Mouse (Mus musculus): ENCODE results near the gene Ermp1.

Ermp1 gene

DNA sequence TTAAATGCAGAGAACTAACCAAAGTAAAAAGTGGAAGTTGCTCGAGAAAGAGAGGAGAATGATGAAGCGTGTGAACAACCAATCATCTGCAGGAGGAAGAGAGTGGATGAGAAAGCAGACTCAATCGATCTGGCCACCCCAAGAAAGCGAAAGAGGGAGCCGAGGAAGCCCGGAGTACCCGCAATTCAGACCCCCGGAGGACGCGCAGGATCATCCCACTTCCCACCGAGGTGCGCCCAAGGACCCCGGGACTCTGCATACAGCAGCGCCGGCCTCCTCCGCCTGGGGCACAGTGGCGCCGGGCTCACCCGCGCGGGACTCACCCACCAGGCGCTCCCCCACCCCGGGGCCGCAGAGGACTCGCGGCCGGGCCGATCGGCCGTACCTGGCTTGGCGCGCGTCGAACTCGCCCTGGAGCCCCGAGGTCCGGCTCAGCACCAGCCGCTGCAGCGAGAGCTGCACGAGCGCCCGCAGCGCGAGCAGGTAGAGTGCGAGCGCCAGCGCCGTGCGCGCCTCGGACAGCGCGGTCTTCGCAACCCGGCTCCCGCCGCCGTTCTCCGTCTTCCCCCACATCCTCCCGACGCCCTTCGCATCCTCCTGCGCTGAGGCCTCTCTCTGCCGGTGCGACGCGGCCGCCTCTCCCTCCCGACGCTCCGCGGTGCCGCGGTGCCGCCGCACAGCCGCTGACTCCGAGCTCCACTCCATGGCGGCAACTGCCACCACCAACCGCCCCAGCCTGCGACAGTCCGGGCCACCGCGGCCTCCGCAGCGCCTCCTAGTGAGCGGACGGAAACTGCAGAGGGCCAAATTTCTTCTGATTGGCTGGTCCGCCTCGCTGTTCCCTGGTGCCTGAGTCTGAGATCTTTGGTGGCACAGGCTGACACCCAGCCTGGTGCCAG, at the start of gene Ermp1:
Gene Ermp1 (minus strand): TSS at position 765 of the 899 bp plus-strand sequence.
- peak; percentile 94 for DNase-seq (ENCODE audit: low spot score)

DNA sequence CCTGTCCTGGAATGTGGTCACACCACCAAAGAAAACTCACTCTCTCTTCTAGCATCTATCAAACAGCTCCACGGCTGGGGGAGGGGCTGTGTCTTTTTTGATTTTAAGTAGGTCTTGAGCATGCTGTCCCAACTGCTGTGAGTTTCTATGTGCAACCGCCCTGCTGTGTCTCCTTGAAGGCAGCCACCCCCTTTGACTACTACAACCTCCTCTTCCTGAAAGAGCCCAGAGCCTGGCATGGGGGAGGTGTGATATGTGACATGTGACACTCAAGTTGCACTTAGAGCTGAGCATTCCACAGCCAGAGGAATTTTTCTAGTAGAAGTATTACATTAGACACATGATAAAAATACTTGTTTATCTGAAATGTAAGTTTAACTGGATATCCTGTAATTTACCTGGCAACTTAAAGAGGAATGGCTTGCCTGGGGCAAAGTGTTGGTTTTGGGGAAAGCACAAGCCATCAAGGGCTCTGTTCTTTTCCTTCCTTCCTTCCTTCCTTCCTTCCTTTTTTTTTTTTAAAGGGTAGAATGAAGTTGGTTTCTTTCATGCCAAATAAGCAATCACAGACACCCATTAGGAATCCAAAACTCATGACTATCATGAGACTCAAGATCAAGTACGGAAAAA, 49.1 kb upstream of the Ermp1 start, which contains the start of gene Mlana:
Gene Mlana (plus strand): TSS at position 580 of the 630 bp plus-strand sequence.
- DNase-seq (ENCODE audit: low spot score): no peak

DNA sequence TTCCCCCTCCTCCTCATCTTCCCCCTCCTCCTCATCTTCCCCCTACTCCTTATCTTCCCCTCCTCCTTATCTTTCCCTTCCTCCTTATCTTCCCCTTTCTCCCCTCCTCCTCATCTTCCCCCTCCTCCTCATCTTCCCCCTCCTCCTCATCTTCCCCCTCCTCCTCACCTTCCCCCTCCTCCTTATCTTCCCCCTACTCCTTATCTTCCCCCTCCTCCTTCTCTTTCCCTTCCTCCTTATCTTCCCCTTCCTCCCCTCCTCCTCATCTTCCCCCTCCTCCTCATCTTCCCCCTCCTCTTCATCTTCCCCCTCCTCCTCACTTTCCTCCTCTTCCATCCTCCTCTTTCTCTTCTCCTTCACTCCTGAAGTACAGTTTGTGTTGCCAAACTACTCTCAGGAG, 48.6 kb upstream of the Ermp1 start:
- DNase-seq (ENCODE audit: low spot score): no peak

DNA sequence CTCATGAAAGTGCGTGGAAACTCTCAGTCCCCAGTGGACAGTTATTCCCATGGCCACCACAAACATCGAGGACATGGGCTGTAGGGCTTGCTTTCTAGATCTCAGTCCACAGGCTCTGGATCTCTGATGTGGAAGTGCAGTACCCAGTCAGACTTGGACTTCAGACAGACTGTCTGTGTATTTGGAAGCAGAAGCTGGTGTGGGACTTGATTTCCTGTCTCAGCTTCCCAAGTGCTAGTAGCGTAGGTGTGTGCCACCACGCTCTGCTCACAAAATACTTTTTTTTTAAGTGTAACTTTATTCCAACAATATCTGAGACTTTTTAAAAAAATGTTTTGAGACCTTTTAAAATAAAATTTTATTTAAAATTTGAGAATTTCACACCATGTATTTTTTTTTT, 48.1 kb upstream of the Ermp1 start:
- DNase-seq (ENCODE audit: low spot score): no peak

DNA sequence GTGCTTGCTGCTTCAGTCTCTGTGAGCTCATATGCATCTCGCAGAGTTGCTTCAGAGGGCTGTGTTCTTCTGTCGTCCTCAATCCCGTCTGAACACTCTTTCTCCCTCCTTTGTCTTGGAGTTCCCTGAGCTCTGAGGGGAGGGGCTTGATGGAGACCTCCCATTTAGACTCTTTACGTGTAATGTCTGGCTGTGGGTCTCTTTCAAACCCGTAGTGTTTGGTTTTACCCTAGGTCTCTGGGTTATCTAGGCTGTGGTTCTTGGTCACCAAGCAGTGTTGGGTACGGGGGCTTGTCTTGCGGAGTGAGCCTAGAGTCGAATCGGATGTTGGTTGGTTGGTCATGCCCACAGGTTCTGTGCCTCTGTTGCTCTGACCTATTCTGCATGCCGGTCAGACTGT, 46.9 kb upstream of the Ermp1 start:
- DNase-seq (ENCODE audit: low spot score): no peak

DNA sequence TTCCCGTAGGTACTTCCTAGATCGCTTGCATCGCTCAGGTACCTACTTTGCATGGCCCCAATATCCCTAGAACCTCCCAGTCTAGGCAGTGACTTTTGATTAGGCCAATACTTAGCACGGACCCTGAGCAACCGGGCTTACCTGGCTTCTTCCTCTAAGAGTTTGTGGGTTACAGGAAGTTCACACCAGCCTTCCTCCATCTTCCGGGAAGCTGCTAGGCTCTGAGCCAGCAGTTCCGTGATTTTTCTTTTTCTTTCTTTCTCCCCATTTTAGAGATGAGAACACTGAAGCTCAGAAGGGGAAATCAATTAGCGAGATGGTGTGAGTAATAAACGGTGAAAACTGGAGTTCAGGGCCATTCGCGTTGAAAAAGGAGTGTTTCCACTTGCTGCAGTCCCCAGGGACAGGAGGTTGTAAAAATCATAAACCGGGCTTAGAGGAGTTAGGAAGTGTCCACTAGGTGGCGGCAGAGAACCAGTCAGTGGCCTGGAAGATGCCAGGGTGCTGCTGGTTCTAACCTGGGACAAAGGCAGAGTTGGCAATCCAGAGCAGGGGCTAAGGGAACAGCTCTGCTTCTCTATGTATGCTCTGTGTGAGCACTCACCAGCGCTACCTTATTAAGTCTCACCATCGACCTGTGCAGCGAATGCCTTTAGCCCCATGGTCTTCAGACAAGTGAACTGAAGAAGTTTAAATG, 35.8 kb upstream of the Ermp1 start:
- DNase-seq (ENCODE audit: low spot score): peak; percentile 40

DNA sequence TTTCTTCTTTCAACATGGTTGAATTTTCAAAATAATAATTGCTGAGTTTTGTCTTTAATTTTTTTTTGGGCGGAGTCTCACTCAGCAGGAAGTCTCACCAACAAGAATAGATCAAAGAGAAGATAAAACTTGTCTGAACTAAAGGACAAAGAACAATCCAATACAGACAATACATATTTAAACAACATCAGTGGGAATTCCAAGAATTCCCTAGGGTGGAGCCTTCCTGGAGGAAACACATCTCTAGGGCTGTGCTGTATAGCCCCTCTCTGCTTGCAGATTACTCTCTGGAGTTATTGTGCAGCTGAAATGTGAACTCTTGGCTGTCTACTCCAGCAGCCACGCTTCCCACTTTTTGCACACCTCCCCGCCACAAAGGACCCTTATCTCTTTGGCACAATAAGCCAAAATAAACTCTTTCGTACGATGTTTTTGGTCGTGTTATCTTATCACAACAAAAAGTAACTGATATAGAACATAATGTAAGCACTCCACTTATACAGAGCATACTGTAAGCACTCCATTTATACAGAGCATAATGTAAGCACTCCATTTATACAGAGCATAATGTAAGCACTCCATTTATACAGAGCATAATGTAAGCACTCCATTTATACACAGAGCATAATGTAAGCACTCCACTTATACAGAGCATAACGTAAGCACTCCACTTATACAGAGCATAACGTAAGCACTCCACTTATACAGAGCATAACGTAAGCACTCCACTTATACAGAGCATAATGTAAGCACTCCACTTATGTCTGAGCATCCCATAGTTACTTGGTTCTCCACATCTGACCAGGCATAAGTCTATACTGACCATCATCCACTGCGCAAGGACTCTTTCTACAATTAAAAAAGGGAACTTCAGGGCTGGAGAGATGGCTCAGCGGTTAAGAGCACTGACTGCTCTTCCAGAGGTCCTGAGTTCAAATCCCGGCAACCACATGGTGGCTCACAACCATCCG, 32.3 kb upstream of the Ermp1 start:
- DNase-seq (ENCODE audit: low spot score): no peak

DNA sequence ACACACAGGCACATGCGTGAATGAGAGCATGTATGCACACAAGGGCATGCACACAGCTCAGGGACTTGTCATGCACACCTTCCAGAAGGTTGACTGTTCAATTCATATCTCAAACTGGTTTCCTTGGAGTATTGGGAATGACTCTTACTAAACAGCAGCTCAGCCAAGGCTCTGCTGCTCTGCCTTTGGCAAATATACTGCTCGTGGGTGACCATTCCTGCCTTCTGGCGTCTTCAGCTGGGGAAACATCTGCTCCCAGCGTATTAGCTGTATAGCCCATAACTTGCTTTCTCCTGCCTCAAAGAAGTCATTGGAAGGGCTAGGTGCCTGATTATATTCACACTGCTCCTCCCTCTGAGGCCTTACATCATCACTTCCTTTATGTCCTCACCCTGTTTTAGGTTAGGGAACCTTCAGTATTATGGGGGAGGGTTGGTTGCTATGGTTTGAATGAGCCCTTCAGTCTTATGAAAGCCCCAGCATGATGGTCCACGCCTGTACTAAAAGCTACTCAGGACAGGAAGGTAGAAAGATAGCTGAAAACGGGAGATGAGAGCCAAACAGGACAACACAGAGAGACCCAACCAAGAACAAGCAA, 30.1 kb upstream of the Ermp1 start:
- no peak for DNase-seq (ENCODE audit: low spot score)

DNA sequence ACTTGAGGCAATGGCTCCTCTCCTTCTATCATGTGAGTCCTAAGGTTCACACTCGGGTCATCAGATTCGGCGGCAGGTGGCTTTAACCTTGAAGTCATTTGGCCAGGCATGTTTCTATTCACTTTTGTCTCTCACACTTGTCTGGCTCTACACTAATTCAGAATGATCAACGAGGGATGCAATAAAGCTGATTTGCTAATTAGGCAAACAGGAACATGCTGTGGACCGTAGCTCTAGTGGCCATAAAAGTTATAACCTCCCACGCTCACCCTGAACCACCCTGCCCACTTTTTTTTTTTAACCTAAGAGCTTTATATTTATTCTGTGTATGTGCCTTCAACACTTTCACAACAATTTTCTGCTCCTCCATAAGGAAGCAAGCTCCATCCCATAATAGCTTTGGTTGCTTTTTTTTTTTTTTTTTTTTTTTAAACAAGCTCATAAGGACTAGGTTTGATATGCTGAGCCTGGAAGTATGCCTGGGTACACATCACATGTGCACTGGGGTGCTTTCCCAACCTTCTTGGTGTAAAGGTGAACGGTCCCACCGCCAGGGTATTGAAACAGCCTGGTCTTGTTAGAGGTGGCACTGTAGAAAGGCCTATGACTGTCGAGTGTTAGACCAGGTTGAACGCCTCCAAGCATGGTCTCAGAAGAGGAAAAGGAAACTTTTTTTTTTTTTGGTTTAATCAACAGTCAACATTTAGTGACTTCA, 28.4 kb upstream of the Ermp1 start:
- DNase-seq (ENCODE audit: low spot score): no peak

DNA sequence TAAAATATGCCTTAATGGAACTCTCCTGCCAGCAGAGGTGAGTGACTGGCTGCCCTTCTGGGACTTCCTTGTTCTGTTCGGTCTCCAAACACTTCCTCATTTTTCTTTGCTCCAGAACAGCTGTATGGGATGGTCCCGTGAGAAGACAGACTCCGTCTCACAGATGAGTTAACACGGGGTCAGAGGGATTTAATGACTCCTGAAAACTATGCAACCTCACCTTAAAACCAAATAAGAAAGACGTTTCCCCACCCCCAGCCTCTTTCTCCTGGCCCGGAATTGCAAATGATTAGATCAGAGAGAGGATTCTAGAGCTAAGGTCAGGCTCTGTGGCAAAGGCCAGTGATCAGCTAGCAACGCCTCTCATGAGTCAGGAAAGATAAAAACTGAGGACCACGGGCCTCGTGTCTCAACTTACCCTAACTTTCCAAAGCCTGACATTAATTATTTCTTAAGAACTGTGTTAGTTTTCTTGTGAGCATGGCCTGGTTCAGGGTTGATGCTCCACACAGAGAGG, 27.4 kb upstream of the Ermp1 start:
- DNase-seq (ENCODE audit: low spot score): no peak

DNA sequence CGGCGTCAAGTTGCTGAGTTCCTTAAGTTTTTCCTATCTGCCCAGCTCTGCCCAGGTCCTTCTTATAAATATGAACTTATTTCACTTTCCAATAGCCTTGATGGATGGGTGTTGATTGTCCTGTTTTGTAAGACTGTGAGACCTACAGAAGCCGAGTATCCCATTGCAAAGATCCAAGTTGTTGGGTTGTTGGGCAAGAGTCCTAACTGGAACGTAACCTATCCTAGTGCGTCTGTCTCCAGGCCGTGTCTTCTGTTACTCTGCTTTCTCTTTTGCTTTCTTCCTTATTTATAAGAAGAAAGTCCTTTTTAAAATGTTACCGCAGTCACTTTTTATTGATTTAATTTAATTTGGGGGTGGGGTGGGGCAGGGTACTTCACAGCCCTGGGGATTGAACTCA, 26.7 kb upstream of the Ermp1 start:
- no peak for DNase-seq (ENCODE audit: low spot score)

DNA sequence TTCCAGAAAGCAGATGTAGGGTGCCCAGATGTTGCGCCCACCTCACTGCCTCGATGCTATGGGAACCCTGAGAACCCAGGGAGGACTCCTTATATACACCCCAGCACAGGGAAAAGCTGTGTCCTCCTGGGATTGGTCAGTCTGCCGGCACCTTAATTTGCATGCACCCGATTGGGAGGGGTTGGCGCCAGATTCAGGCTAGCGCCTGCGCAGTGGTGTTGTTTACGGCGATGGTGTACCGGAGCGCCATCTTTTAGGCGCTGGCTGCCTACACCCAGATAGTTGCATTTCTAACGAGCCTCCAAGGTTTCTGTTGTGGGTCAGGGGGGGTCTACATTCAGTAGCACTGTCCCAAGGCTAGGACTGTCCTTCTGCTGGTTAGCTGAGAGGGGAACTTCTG, 24.4 kb upstream of the Ermp1 start:
- DNase-seq (ENCODE audit: low spot score): no peak

DNA sequence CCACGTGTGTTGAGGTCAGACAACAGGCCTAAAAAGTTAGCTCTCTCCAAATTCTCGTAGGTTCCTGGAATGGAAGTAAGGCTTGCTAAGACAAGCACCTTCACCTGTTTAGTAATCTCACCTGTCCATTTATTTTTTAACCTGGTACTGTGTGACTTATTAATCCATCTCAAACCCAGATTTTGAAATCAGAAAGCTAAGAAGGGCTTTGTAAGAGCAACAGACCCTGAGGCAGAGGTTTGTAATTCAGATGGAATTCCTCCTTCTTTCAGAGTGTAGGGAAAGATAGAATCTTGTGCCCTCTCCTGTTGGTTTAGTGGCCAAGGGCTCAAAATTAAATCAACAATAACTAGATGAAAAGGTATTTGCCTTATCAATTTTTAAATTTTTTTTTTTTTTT, 22.9 kb upstream of the Ermp1 start:
- DNase-seq (ENCODE audit: low spot score): no peak

DNA sequence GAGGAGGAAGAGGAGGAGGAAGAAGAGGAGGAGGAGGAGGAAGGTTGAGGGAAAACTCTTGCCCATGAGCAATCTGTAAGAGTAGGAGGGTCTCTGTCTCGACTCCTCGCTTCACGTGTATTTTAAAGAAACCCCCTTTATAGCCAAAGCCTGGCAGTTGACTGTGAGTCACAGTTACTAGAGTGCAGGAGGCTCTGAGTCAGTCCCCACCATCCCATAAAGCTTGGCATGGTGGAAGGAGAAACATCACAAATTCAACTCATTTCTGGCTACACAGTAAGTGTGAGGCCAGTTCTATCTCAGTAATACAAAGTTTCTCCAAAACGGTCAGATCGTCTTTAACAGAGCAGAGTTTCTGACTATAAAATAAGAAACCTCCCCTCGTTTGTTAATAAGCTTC, 22.0 kb upstream of the Ermp1 start:
- DNase-seq (ENCODE audit: low spot score): no peak

DNA sequence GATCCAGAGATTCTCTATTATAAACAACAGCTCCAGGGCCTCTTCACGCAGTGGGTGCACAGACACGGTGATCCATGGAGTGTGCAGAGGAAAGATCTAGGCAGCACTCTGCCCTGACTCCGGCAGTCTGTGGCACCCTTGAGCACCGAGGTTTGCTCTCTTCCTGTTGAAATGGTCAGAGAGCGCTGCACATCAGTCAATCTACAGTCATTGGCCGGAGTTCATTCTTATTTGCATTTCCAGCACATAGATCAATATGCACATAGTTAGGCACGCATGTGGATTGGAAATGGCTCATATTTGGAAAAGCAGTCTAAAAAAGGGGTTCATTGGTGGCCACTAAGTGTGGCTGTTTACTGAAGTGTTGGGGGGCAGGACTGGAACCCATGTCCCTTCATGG, 19.9 kb upstream of the Ermp1 start:
- DNase-seq (ENCODE audit: low spot score): no peak

DNA sequence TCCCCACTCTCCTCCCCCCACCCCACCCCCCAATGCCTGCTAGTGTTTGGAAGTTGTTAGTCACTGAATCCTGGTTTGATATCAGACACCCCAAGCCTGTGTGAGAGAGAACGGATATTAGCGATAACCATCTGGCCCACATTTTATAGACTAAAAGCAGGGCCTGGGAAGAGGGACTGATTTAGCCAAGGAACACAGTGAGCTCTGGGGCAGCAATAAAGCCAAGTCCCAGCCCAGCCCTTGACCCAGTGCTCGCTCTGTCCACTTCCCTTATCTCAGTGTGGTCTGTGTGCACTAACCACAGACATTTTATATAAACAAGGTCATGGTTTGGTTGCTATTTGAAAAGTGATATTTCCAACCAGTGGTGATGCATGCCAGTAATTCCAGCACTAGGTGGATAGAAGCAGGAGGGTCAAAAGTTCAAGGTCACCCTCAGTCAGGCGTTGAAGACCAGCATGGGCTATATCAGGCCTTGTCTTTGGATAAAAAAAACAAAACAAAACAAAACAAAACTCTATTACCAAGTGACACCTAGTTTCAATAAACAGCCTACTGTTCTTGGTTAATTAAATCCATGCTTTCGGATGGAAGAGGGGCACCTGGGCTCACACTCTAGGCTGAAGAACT, 18.9 kb upstream of the Ermp1 start:
- no peak for DNase-seq (ENCODE audit: low spot score)

DNA sequence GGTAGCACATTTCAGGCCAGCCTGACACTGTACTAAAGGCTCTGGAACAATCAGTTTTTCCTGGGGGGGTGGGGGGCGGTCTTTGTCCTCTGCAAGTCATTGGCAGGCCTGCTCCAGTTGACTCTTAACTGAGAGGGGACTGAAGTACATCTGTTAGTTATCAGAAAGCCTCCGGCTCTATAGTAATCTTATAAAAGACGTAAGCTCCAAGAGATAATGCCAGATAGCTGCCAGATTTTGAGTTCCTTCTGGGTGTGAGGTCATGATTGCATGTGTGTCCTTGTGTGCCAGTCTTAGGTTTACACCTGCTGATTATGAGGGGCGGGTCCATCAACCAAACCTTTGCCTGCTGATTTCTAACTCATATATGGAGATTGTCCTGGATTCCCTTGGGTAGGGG, 17.9 kb upstream of the Ermp1 start:
- DNase-seq (ENCODE audit: low spot score): no peak

DNA sequence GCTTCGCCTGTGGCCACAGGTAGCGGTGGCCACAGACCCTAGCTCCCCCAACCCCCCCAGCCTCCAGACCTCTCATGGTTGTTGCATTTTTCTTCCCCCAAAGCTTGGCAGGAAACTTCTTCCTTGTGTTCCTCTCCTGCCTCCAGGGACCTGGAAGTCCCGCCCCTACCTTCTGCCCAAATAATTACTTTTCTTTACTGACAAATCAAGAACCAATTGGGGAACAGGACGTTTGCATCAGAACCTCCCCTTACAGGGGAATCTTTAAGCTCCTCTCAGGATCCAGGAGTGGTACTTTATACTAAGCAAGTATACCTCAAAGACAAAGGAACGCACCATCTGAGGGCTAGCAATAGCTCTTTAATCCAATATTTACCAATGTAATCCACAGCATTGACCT, 16.7 kb upstream of the Ermp1 start:
- no peak for DNase-seq (ENCODE audit: low spot score)

DNA sequence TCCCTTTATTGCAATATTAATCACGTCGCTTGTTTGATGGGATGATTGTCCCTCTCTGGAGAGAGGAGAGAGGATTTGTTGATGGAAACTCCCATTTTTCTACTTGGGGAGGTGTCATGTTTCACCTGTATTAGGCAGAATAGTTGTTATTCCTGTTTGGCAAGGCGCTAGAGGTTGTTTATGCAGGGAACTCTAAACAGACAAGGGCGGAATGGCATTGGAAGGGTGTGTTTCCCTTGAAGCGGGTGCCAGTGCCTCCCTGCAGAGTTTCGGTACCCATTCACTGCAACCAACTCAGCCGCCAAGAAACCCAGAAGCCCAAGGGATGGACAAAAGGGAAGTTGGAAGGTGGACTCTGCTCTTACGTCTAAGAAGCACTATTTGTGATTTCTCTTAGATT, 15.6 kb upstream of the Ermp1 start:
- no peak for DNase-seq (ENCODE audit: low spot score)

DNA sequence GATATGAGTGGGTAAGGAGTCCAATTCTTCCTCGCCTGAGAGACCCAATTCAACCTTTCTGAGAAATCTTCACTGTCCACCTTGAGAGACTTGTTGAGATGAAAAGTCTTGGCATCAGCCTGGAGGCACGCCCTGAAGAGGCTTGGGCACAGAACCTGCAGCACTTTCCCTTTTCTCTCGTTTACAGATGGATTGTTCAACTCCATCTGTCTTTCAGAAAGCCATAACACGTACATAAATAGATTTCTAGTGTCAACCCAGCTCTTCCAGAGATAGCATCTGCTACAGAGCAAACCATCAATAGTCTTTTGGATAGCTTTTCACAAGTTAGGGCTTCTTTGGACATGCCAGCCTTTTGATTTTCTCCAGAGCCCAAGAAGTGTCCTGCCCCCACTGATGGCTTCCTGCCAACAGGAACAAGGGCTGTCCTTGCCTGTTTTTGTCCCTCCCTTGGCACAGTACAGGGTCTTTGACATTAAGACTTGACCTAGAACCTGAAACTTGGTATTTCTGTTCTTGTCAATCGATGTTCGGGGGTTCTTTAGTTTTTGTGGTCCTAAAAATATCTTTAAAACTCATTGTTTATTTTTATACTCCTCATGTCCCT, 13.9 kb upstream of the Ermp1 start:
- DNase-seq (ENCODE audit: low spot score): no peak
